Mouse (Mus musculus): ENCODE results near the gene Klf2. TPM values are rescaled to one million over a fixed set of nuclear protein-coding genes. Genes with fewer than 3 reads are reported as not detected.
A peak's percentile ranks its signal among the peaks of the same experiment; 100 is the strongest.

The Klf2 gene
- polyA plus RNA-seq, 1 experiment from 2014 or later, result 4.7 TPM

DNA sequence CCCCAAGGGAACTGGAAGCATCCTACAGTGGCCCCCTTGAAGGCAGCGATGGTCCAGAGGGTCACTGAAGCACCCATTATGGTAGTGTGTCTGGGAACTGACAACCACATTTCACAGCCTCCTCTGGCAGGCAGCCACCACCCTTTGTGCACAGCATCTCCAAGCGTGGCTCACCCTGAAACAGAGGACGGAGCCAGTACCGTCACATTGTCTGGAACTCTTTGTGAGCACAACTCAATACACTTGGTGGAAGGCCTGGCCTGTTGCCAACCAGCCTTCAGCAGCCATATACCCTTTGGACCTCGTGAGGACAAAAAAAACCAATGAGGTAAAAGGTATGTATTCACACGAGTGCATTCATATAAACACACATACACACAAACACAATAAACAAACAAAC is 10.6 kb upstream of the Klf2 start:
- ATAC-seq (replicated peaks; ENCODE audit: insufficient number of reproducible peaks, low FRiP score, low TSS enrichment, low read depth) (no peak; the same call in 1 of the 2 replicates), DNase-seq (ENCODE audit: low spot score) (no peak)
- H3K36me3 ChIP-seq (replicated peaks; ENCODE audit: control insufficient read depth, insufficient read depth, low read depth, low read length), result no peaks in the 10 kb centered on the region
- 80% methylated on average over 6 of the region's 6 CpGs for WGBS
- no peak overlapping the region for H3K9ac ChIP-seq (replicated peaks; ENCODE audit: low read length)
- no peak overlapping the region for H3K4me3 ChIP-seq (ENCODE audit: low read depth, low read length)
- H3K27me3 ChIP-seq (ENCODE audit: control insufficient read depth, insufficient read depth, low read length), result no peaks in the 10 kb centered on the region
- H3K4me1 ChIP-seq (ENCODE audit: control insufficient read depth, insufficient read depth, low read length), result no peaks in the 10 kb centered on the region
- H3K27ac ChIP-seq (replicated peaks; ENCODE audit: low read depth, low read length), result no peak overlapping the region
- H3K9me3 ChIP-seq (replicated peaks; ENCODE audit: control insufficient read depth, low read length), result no peaks in the 10 kb centered on the region
- H3K4me2 ChIP-seq (ENCODE audit: low read depth, low read length), result no peak overlapping the region

GRCm38 (mm10) chr8:72310849-72311506 is 7.9 kb upstream of the Klf2 start:
- WGBS, result 40% methylated on average over 8 of the region's 8 CpGs
- Histone ChIP-seq H3K4me2 (ENCODE audit: low read depth, low read length) (no peak overlapping the region), H3K27ac (replicated peaks; ENCODE audit: low read depth, low read length) (no peak overlapping the region), H3K36me3 (replicated peaks; ENCODE audit: control insufficient read depth, insufficient read depth, low read depth, low read length) (no peaks in the 10 kb centered on the region), H3K4me1 (ENCODE audit: control insufficient read depth, insufficient read depth, low read length) (no peaks in the 10 kb centered on the region), H3K27me3 (ENCODE audit: control insufficient read depth, insufficient read depth, low read length) (no peaks in the 10 kb centered on the region), H3K9ac (replicated peaks; ENCODE audit: low read length) (no peak overlapping the region), H3K9me3 (replicated peaks; ENCODE audit: control insufficient read depth, low read length) (no peaks in the 10 kb centered on the region), H3K4me3 (ENCODE audit: low read depth, low read length) (no peak overlapping the region)
- ATAC-seq (replicated peaks; ENCODE audit: insufficient number of reproducible peaks, low FRiP score, low TSS enrichment, low read depth) (no peak), DNase-seq (ENCODE audit: low spot score) (no peak)

- WGBS, result 83% methylated on average over 3 of the region's 3 CpGs
- no peak overlapping the region for H3K9ac ChIP-seq (replicated peaks; ENCODE audit: low read length)
- no peak overlapping the region for H3K4me2 ChIP-seq (ENCODE audit: low read depth, low read length)
- no peaks in the 10 kb centered on the region for H3K36me3 ChIP-seq (replicated peaks; ENCODE audit: control insufficient read depth, insufficient read depth, low read depth, low read length)
- H3K4me1 ChIP-seq (ENCODE audit: control insufficient read depth, insufficient read depth, low read length), result no peaks in the 10 kb centered on the region
- H3K27ac ChIP-seq (replicated peaks; ENCODE audit: low read depth, low read length), result no peak overlapping the region
- H3K27me3 ChIP-seq (ENCODE audit: control insufficient read depth, insufficient read depth, low read length), result no peaks in the 10 kb centered on the region
- H3K4me3 ChIP-seq (ENCODE audit: low read depth, low read length), result no peak overlapping the region
- no peak for DNase-seq (ENCODE audit: low spot score)
- ATAC-seq (replicated peaks; ENCODE audit: insufficient number of reproducible peaks, low FRiP score, low TSS enrichment, low read depth), result no peak
- no peaks in the 10 kb centered on the region for H3K9me3 ChIP-seq (replicated peaks; ENCODE audit: control insufficient read depth, low read length)
These were observed 5.8 kb upstream of the Klf2 start for GRCm38 (mm10) chr8:72312926-72313518.

DNA sequence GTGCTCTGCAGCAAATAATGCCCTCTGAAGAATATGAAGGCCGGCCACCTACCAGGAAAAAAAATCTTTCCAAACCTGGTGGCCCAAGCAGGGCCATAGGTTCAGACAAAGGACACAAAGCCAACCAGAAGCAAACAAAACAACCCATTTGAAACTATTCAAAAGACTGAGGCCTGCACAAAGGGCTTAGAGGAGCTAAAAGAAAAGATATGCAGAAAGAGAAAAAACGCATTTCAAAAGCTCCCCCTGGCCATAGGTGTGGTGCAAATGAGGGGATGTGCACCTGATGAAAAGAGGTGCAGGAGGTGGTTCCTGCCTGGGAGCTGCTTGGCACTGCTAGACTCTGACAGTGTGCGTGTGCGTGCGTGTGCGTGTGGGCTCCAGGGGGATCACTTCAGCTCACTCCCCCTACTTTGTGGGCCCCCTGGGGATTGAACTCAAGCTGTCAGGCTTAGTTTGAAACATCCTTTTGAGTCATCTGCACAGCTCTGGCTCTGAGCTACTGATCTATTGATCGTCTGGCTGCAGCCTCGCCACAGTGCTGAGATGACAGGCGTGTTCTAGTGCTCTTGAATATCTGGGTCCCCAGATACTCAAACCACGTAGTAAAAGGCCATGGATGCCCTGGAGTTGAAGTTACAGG is 2.7 kb upstream of the Klf2 start:
- no peak overlapping the region for H3K4me2 ChIP-seq (ENCODE audit: low read depth, low read length)
- H3K27me3 ChIP-seq (ENCODE audit: control insufficient read depth, insufficient read depth, low read length), result peaks cover 22% of the 10 kb centered on the region
- ATAC-seq (replicated peaks; ENCODE audit: insufficient number of reproducible peaks, low FRiP score, low TSS enrichment, low read depth) (no peak), DNase-seq (ENCODE audit: low spot score) (no peak)
- no peak overlapping the region for H3K9ac ChIP-seq (replicated peaks; ENCODE audit: low read length)
- H3K9me3 ChIP-seq (replicated peaks; ENCODE audit: control insufficient read depth, low read length), result no peaks in the 10 kb centered on the region
- H3K27ac ChIP-seq (replicated peaks; ENCODE audit: low read depth, low read length), result no peak overlapping the region
- no peaks in the 10 kb centered on the region for H3K36me3 ChIP-seq (replicated peaks; ENCODE audit: control insufficient read depth, insufficient read depth, low read depth, low read length)
- H3K4me3 ChIP-seq (ENCODE audit: low read depth, low read length), result no peak overlapping the region
- WGBS, result 26% methylated on average over 10 of the region's 10 CpGs
- peaks cover 5% of the 10 kb centered on the region; the same call in 1 of the 2 replicates for H3K4me1 ChIP-seq (ENCODE audit: control insufficient read depth, insufficient read depth, low read length)

GRCm38 (mm10) chr8:72317741-72318301 is 1.0 kb upstream of the Klf2 start:
- Histone ChIP-seq H3K4me2 (ENCODE audit: low read depth, low read length) (no peak overlapping the region), H3K9me3 (replicated peaks; ENCODE audit: control insufficient read depth, low read length) (no peaks in the 10 kb centered on the region), H3K27me3 (ENCODE audit: control insufficient read depth, insufficient read depth, low read length) (peaks cover 28% of the 10 kb centered on the region), H3K4me3 (ENCODE audit: low read depth, low read length) (no peak overlapping the region), H3K36me3 (replicated peaks; ENCODE audit: control insufficient read depth, insufficient read depth, low read depth, low read length) (no peaks in the 10 kb centered on the region), H3K27ac (replicated peaks; ENCODE audit: low read depth, low read length) (no peak overlapping the region), H3K4me1 (ENCODE audit: control insufficient read depth, insufficient read depth, low read length) (peaks cover 5% of the 10 kb centered on the region; the same call in 1 of the 2 replicates), H3K9ac (replicated peaks; ENCODE audit: low read length) (no peak overlapping the region)
- ATAC-seq (replicated peaks; ENCODE audit: insufficient number of reproducible peaks, low FRiP score, low TSS enrichment, low read depth) (no peak), DNase-seq (ENCODE audit: low spot score) (no peak)
- 36% methylated on average over 5 of the region's 5 CpGs for WGBS

- no peak overlapping the region for H3K27ac ChIP-seq (replicated peaks; ENCODE audit: low read depth, low read length)
- WGBS, result under 1% methylated on average over 44 of the region's 48 CpGs
- H3K4me2 ChIP-seq (ENCODE audit: low read depth, low read length), result peak overlapping the region; percentile 88
- DNase-seq (ENCODE audit: low spot score), result peak; percentile 26
- H3K4me3 ChIP-seq (ENCODE audit: low read depth, low read length), result peak overlapping the region; percentile 49
- no peaks in the 10 kb centered on the region for H3K9me3 ChIP-seq (replicated peaks; ENCODE audit: control insufficient read depth, low read length)
- 0 out of 2 replicates have a peak, but pooled peaks have one; percentile 18 for ATAC-seq (replicated peaks; ENCODE audit: insufficient number of reproducible peaks, low FRiP score, low TSS enrichment, low read depth)
- H3K27me3 ChIP-seq (ENCODE audit: control insufficient read depth, insufficient read depth, low read length), result peaks cover 28% of the 10 kb centered on the region
- H3K4me1 ChIP-seq (ENCODE audit: control insufficient read depth, insufficient read depth, low read length), result peaks cover 5% of the 10 kb centered on the region; the same call in 1 of the 2 replicates
- peak overlapping the region; percentile 37 for H3K9ac ChIP-seq (replicated peaks; ENCODE audit: low read length)
- H3K36me3 ChIP-seq (replicated peaks; ENCODE audit: control insufficient read depth, insufficient read depth, low read depth, low read length), result no peaks in the 10 kb centered on the region
These were observed 564 bp downstream of the Klf2 start for GRCm38 (mm10) chr8:72319397-72319796.

- ATAC-seq (replicated peaks; ENCODE audit: insufficient number of reproducible peaks, low FRiP score, low TSS enrichment, low read depth), result no peak
- H3K4me2 ChIP-seq (ENCODE audit: low read depth, low read length), result peak overlapping the region; percentile 88
- H3K9me3 ChIP-seq (replicated peaks; ENCODE audit: control insufficient read depth, low read length), result no peaks in the 10 kb centered on the region
- H3K4me1 ChIP-seq (ENCODE audit: control insufficient read depth, insufficient read depth, low read length), result peaks cover 5% of the 10 kb centered on the region; the same call in 1 of the 2 replicates
- peak overlapping the region; percentile 49 for H3K4me3 ChIP-seq (ENCODE audit: low read depth, low read length)
- H3K36me3 ChIP-seq (replicated peaks; ENCODE audit: control insufficient read depth, insufficient read depth, low read depth, low read length), result no peaks in the 10 kb centered on the region
- peaks cover 28% of the 10 kb centered on the region for H3K27me3 ChIP-seq (ENCODE audit: control insufficient read depth, insufficient read depth, low read length)
- H3K9ac ChIP-seq (replicated peaks; ENCODE audit: low read length), result peak overlapping the region; percentile 37
- no peak for DNase-seq (ENCODE audit: low spot score)
- no peak overlapping the region for H3K27ac ChIP-seq (replicated peaks; ENCODE audit: low read depth, low read length)
- WGBS, result 6% methylated on average over 51 of the region's 55 CpGs
These were observed 1.3 kb downstream of the Klf2 start for GRCm38 (mm10) chr8:72319921-72320802.

All from embryonic facial prominence, embryonic 11.5 days (tissue).